20 mouse cellular contexts compared by ENCODE assay signal in genomic region chr7:80049746-80050145, GRCm38 (mm10). TPM values are rescaled to one million over a fixed set of nuclear protein-coding genes. Genes with fewer than 3 reads are reported as not detected.
A peak's percentile ranks its signal among the peaks of the same experiment; 100 is the strongest.
DNase-seq lines count a peak whose midpoint lies in the region; ATAC-seq and TF ChIP-seq lines count a peak whose summit lies in the region.
"Had no signal": no experiment of that assay in that cellular context is flagged by ENCODE, and none has a peak within 500 bp of the region (broad histone marks: within the 10 kb centered on the region; RNA-seq: fewer than 3 reads in every experiment).

No protein-coding gene starts in this region.

- H3K4me1 ChIP-seq in lung, postnatal 0 days (ENCODE audit: insufficient read depth, low read depth, low read length), result peaks cover 27% of the 10 kb centered on the region; the same call in 1 of the 2 replicates

- no peak for TF ChIP-seq CTCF in lung, postnatal 0 days (IDR thresholded peaks at IDR 0.05)

- H3K4me2 ChIP-seq in lung, postnatal 0 days (replicated peaks; ENCODE audit: low read depth, low read length), result no peak overlapping the region
- H3K4me2 ChIP-seq: forebrain, embryonic 13.5 days; hindbrain, embryonic 15.5 days; lung, embryonic 15.5 days; midbrain, embryonic 12.5 days; neural tube, embryonic 15.5 days had no signal

- no peak for TF ChIP-seq EP300 in lung, postnatal 0 days (IDR thresholded peaks at IDR 0.05)

- no peaks in the 10 kb centered on the region for H3K36me3 ChIP-seq in lung, postnatal 0 days (ENCODE audit: insufficient read depth, low read length)
- H3K36me3 ChIP-seq: hindbrain, embryonic 15.5 days; lung, embryonic 15.5 days; neural tube, embryonic 15.5 days had no signal

- 50% methylated on average over 2 of the region's 2 CpGs for WGBS in lung, postnatal 0 days

- peak; percentile 80 for DNase-seq in kidney, adult 9 months
- DNase-seq in kidney, adult 11 months, result no peak
- DNase-seq in lung, postnatal 0 days (ENCODE audit: low spot score), result peak; percentile 58
- no peak for DNase-seq in lung, postnatal 14 days
- peak; percentile 53 to 72 for DNase-seq in kidney, postnatal 36 days
- DNase-seq in ovary, postnatal 10 days (ENCODE audit: low spot score), result no peak
- DNase-seq: adrenal gland, postnatal 25 days; cerebellum, adult 8-10 months; cerebellum, postnatal 36 days; gastrocnemius, adult 2 months; thymus, adult 2 months; thymus, postnatal 4 days had no signal

- H3K4me3 ChIP-seq in lung, postnatal 0 days (ENCODE audit: low read depth, low read length), result no peak overlapping the region
- H3K4me3 ChIP-seq: forebrain, embryonic 13.5 days; gastrocnemius, adult 2 months; heart, embryonic 10.5 days; hindbrain, embryonic 15.5 days; left cerebral cortex, adult 2 months; lung, embryonic 15.5 days; midbrain, embryonic 12.5 days; neural tube, embryonic 15.5 days had no signal

- no peaks in the 10 kb centered on the region for H3K27me3 ChIP-seq in lung, postnatal 0 days (replicated peaks; ENCODE audit: insufficient read depth, low read length)
- H3K27me3 ChIP-seq: forebrain, embryonic 13.5 days; hindbrain, embryonic 15.5 days; lung, embryonic 15.5 days; midbrain, embryonic 12.5 days; neural tube, embryonic 15.5 days had no signal

- H3K9ac ChIP-seq in lung, postnatal 0 days (replicated peaks; ENCODE audit: low read depth), result no peak overlapping the region
- H3K9ac ChIP-seq: forebrain, embryonic 13.5 days; hindbrain, embryonic 15.5 days; lung, embryonic 15.5 days; midbrain, embryonic 12.5 days; neural tube, embryonic 15.5 days had no signal

- H3K27ac ChIP-seq in lung, postnatal 0 days (ENCODE audit: low read length), result no peak overlapping the region
- H3K27ac ChIP-seq: forebrain, embryonic 13.5 days; gastrocnemius, adult 2 months; heart, embryonic 10.5 days; hindbrain, embryonic 15.5 days; left cerebral cortex, adult 2 months; lung, embryonic 15.5 days; midbrain, embryonic 12.5 days; neural tube, embryonic 15.5 days had no signal

- H3K9me3 ChIP-seq in lung, postnatal 0 days (ENCODE audit: low read length), result no peaks in the 10 kb centered on the region
- H3K9me3 ChIP-seq: forebrain, embryonic 13.5 days; heart, embryonic 10.5 days; hindbrain, embryonic 15.5 days; lung, embryonic 15.5 days; midbrain, embryonic 12.5 days; neural tube, embryonic 15.5 days had no signal

- ATAC-seq in lung, postnatal 0 days, result peak; percentile 29; the same call in 1 of the 2 replicates
- ATAC-seq in megakaryocyte-erythroid progenitor cell, adult 5-6 weeks (replicated peaks; ENCODE audit: low FRiP score, low TSS enrichment, poor library complexity, severe bottlenecking), result no peak
- ATAC-seq: forebrain, embryonic 13.5 days had no signal

RNA-seq across cellular contexts. Expression of gene Zfp710, which starts 25.1 kb away (rescaled TPM):
- 11.1 and 12.9 TPM in 2 replicates for polyA plus RNA-seq in lung, postnatal 0 days (2015; fragmentation: Nextera tagmentation; extraction: Ambion mirVana)
- total RNA-seq in megakaryocyte-erythroid progenitor cell, adult 5-6 weeks (2014; fragmentation: Nextera tagmentation), result 7.1 and 9.0 TPM in 2 replicates
- 6.2 and 10.3 TPM in 2 replicates for total RNA-seq in megakaryocyte-erythroid progenitor cell, adult 5-6 weeks (2017)

Comparison
In these comparisons a context has a peak if more than half of its experiments do, and no peak if none do; other contexts are left out.
1. DNase-seq: peak in kidney, adult 9 months (single experiment), lung, postnatal 0 days (single experiment) and kidney, postnatal 36 days (2 of 2); none in kidney, adult 11 months (single experiment), lung, postnatal 14 days (single experiment) and ovary, postnatal 10 days (single experiment).